Mouse (Mus musculus) gastrocnemius, postnatal 4 days (tissue): ENCODE results near the gene Pbx4. TPM values are rescaled to one million over a fixed set of nuclear protein-coding genes. Genes with fewer than 3 reads are reported as not detected.

Source experiments
- DNase-seq, 2 experiments: peaks; one replicate each; pipeline ENCODE4 v3.0.0; 2021 to 2022; ENCODE audit warnings: low spot score in 2 of 2, mixed read lengths in 2 of 2
- long read RNA-seq, 2 experiments: library from polyadenylated mRNA; stranded (forward); transcript quantifications; one replicate each; pipeline ENCODE4 v2.0.0; 2021
- total RNA-seq, 2 experiments: library from RNA; stranded (reverse); gene quantifications; 2 replicates each; pipeline ENCODE4 v1.2.3; 2021

Gene Pbx4
- total RNA-seq = 1 to 10 TPM; 1.4 to 1.9 TPM
- long read RNA-seq, experiment 1, partial matches to known transcripts = 0 of 2 reads
- long read RNA-seq, experiment 1, other reads (novel, unspliced or antisense) = 1 of 2 reads
- long read RNA-seq, experiment 2 = 0 reads

- peak; percentile 57 to 75 for DNase-seq
These were observed at the start of gene Pbx4 for GRCm38 (mm10) chr8:69832298-69832853. Gene Pbx4, plus strand, starts transcription at chr8:69832491.

GRCm38 (mm10) chr8:69789105-69789504 lies 43.2 kb upstream of the Pbx4 start:
- DNase-seq = no peak

DNA sequence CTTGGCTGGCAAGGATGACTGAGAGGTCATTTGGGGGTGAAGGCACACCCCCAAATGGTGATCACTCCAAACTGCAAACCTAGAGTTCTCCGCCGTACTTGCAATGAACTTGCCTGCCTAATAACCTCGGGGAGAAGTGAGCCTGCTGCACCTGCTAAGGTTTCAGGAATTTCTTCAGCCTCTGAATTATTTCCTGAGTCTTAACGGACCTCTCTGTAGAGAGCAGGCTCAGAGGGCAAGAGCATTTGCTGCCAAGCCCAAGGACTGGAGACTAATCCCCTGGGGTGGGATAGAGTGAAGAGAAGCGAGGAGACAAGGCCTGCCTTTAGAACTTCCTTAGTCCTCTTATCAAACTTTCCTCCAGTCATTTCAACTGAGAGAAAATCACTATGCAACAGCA lies 42.6 kb upstream of the Pbx4 start:
- DNase-seq = no peak

- DNase-seq = no peak
These were observed 41.9 kb upstream of the Pbx4 start for GRCm38 (mm10) chr8:69790364-69790763.

- DNase-seq = peak; percentile 78 to 90
These were observed 41.4 kb upstream of the Pbx4 start, which contains the start of the genes Atp13a1 and Zfp866 for GRCm38 (mm10) chr8:69790773-69791367. Gene Atp13a1, plus strand, starts transcription at chr8:69791163. Gene Zfp866, minus strand, starts transcription at chr8:69791178.

DNA sequence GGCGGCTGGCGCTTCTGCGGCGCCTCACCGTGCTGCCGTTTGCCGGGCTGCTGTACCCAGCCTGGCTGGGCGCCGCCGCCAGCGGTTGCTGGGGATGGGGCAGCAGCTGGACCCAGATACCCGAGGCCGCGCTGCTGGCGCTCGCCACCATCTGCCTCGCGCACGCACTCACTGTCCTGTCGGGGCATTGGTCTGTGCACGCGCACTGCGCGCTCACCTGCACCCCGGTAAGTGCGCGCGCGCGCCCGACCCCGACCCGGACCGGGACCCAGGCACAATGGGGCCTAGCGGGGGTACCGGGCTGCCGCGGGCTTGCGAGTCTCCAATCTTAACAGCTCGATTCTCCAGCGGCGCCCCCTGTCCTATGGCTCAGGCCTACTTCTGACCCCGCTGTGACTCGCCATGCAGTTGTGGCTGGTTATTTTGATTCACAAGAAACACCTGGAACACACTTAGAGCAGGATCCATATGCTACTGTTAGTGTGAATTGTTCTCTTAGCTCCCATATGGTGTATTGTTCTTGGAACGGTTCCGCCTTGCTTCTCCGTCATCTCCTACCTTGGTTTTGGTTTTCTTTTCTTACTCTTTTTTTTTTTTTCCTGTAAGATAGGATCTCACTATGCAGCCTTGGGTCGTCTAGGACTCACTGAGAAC lies 40.7 kb upstream of the Pbx4 start:
- no peak for DNase-seq

DNA sequence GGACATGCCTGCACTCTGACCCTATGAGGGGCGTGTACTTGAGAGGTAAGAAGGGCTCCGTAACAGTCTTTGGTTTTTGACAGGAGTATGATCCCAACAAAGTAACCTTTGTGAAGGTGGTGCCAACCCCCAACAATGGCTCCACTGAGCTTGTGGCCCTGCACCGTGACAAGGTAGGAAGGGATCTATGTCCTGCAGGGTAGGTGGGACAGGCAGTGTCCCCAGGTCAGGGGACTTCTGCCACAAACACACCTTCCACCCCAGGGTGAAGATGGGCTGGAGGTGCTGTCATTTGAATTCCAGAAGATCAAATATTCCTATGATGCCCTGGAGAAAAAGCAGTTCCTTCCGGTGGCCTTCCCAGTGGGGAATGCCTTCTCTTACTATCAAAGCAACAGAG lies 38.6 kb upstream of the Pbx4 start:
- no peak for DNase-seq

GRCm38 (mm10) chr8:69794096-69794495 lies 38.2 kb upstream of the Pbx4 start:
- no peak for DNase-seq

GRCm38 (mm10) chr8:69794901-69795300 lies 37.4 kb upstream of the Pbx4 start:
- no peak for DNase-seq

- no peak for DNase-seq
These were observed 35.5 kb upstream of the Pbx4 start for GRCm38 (mm10) chr8:69796721-69797345.

- no peak for DNase-seq
These were observed 34.6 kb upstream of the Pbx4 start for GRCm38 (mm10) chr8:69797661-69798060.

- DNase-seq = no peak
These were observed 33.0 kb upstream of the Pbx4 start for GRCm38 (mm10) chr8:69799261-69799660.

DNA sequence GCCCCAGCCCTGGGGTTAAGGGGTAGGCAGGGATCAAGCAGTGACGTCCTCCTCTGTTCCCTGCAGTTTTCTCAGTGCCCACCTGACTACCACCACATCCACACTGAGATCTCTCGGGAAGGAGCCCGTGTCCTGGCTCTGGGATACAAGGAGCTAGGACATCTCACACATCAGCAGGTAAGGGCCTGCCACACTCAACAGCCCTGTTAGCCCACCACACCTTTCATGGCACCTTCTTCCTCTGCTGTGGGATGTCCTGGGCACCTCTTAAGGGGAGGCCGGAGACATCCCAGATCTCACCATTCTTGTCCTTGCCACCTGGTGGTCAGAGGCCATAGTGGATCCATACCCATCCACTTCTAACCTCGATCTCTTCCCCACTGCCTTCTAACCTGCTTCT lies 32.3 kb upstream of the Pbx4 start:
- no peak for DNase-seq

DNA sequence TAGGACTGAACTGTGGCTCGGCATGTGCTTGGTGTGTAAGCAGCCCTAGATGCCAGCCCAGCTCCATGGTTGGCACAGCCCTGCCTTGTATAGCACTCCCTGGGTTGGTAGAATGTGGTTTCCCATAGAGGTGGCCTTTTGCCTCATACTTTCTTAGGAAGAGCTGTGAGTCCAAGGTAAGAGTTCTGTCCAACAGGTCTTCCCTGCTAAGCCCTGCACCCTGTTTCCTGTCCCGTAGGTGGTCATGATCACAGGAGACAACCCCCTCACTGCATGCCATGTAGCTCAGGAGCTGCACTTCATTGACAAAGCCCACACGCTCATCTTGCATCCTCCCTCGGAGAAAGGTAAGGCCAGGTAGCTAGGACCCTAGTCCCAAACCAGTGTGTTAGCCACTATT lies 30.5 kb upstream of the Pbx4 start:
- no peak for DNase-seq

DNA sequence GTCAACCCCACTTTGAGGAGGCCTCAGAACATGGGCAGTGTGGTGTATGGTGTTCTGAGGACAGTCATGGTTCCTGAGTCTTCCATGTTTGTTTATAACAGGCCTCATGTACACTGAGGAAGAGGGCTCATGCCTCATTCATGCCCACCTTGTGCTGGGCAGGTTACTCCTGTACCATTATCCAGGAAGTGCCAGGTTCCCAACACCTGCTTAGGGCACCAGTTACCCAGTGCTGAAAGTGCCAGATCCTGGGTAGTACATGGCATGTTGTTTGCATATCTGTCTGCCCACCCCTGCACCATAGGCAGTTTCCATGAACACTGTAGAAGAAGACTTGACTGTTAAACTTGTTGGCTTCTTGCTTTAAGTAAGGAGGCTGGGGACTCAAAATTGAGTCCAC lies 30.1 kb upstream of the Pbx4 start:
- no peak for DNase-seq

GRCm38 (mm10) chr8:69803366-69803765 lies 28.9 kb upstream of the Pbx4 start:
- peak in 1 of 2 experiments; percentile 12 for DNase-seq

GRCm38 (mm10) chr8:69804537-69804936 lies 27.8 kb upstream of the Pbx4 start:
- peak in 1 of 2 experiments; percentile 8 for DNase-seq

- no peak for DNase-seq
These were observed 27.2 kb upstream of the Pbx4 start for GRCm38 (mm10) chr8:69805086-69805485.

DNA sequence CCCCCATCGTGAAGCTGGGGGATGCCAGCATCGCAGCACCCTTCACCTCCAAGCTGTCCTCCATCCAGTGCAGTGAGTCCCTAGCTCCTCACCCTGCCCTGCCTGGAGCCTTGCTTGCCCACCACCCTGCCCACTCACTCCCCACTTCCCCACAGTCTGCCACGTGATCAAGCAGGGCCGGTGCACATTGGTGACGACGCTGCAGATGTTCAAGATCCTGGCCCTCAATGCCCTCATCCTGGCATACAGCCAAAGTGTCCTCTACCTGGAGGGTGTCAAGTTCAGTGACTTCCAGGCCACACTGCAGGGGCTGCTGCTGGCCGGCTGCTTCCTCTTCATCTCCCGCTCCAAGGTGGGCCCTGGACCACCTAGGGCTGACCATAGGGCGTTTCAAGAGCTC lies 26.8 kb upstream of the Pbx4 start:
- no peak for DNase-seq

- DNase-seq = no peak
These were observed 25.1 kb upstream of the Pbx4 start for GRCm38 (mm10) chr8:69807236-69807635.

DNA sequence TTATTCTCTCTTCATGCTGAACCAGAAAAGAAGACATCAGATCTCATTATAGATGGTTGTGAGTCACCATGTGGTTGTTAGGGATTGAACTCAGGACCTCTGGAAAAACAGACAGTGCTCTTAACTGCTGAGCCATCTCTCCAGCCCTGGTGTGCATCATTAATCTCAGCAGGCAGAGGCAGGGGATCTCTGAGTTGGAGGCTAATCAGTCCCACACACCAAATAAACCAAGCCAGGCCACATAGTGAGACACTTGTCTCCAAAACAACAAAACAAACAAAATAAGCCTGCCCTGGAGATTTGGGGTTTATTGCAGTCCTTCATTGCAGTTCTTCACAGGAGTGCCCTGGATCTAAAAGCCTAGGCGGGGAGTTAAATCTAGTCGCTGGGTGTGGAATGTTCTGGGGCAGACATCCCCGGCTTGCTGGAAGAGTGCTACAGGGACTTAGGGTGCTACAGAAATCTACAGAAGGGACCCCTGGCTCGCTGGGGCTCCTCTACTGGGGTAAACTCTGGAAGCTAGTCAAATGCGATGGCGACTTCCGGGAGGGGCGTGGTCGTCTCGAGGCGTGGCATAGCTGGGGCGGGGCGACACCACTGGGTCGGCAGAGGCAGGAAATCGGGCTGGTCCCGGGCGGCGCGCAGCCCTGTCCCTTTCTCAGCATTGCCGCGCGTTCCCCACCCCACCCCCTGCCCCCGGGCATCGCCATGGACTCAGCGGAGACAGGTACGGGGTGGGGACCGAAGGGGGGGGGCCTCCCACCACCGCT lies 24.0 kb upstream of the Pbx4 start, which contains the start of gene Gmip:
TSS of gene Gmip (plus strand) at position 586 of the 770 bp plus-strand sequence.
- DNase-seq = peak; percentile 64 to 80
